Mouse (Mus musculus): ENCODE results near the gene Nkd1. TPM values are rescaled to one million over a fixed set of nuclear protein-coding genes. Genes with fewer than 3 reads are reported as not detected.
A peak's percentile ranks its signal among the peaks of the same experiment; 100 is the strongest.

Gene Nkd1
- polyA plus RNA-seq, 1 experiment = 2.9 TPM

- H3K27ac ChIP-seq (ENCODE audit: control insufficient read depth, insufficient read depth, low read depth, low read length) = no peak overlapping the region
- no peak for TF ChIP-seq CTCF (IDR thresholded peaks at IDR 0.05; ENCODE audit: control insufficient read depth, insufficient read depth, insufficient replicate concordance, low read depth, low read length)
- TF ChIP-seq POLR2A (IDR thresholded peaks at IDR 0.05; ENCODE audit: control insufficient read depth, low read depth, low read length) = no peak
- no peaks in the 10 kb centered on the region for H3K36me3 ChIP-seq (ENCODE audit: control insufficient read depth, insufficient read depth, low read length)
- no peak overlapping the region for H3K4me3 ChIP-seq (ENCODE audit: control insufficient read depth, low read depth, low read length)
- peaks cover 10% of the 10 kb centered on the region for H3K4me1 ChIP-seq (ENCODE audit: control insufficient read depth, insufficient read depth, low read length)
- no peaks in the 10 kb centered on the region; the same call in 1 of the 2 replicates for H3K27me3 ChIP-seq (ENCODE audit: control insufficient read depth, insufficient read depth, low read length)
Observed at GRCm38 (mm10) chr8:88524132-88524531, 3.0 kb downstream of the Nkd1 start.

DNA sequence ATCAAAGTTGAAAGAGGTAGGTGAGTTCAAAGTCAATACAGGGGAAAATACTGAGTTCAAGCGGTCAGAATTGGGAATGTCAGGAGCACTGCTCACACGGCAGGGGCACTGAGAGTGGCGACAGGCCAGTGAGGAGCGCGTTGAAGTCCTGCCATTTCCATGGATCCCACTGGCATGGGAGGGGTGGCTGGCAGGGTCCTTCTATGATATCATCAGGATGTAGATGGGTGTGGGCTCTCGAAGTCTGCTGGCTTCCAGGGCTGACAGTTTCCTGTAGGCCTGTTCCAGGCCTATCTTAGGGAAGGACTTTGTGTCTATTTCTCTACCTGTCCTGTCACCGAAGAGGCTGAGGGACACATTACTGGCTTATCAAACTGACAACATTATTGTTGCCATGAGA lies 3.7 kb downstream of the Nkd1 start:
- Histone ChIP-seq H3K4me1 (ENCODE audit: control insufficient read depth, insufficient read depth, low read length) (peaks cover 10% of the 10 kb centered on the region), H3K36me3 (ENCODE audit: control insufficient read depth, insufficient read depth, low read length) (no peaks in the 10 kb centered on the region), H3K27me3 (ENCODE audit: control insufficient read depth, insufficient read depth, low read length) (no peaks in the 10 kb centered on the region; the same call in 1 of the 2 replicates), H3K4me3 (ENCODE audit: control insufficient read depth, low read depth, low read length) (no peak overlapping the region), H3K27ac (ENCODE audit: control insufficient read depth, insufficient read depth, low read depth, low read length) (no peak overlapping the region)
- TF ChIP-seq CTCF (IDR thresholded peaks at IDR 0.05; ENCODE audit: control insufficient read depth, insufficient read depth, insufficient replicate concordance, low read depth, low read length) = no peak
- no peak for TF ChIP-seq POLR2A (IDR thresholded peaks at IDR 0.05; ENCODE audit: control insufficient read depth, low read depth, low read length)

DNA sequence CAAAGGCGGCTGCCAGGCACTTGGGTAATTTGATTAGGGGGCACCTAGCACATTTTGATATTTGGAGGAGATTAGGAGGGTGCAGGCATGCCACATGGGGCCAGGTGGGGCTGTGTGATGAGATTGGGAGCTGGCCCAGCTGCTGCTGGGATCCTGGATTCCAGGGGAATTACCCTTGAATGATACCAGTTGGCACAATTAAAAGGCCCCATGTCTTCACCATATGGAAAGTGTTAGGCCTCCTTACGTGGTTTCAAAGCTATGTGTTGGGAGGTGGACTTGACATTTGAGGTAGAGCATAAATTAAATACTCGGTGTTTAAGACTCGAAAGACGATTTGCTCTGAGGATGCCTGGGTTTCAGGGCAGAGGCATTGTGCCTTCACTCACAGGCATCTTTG lies 5.1 kb downstream of the Nkd1 start:
- Histone ChIP-seq H3K36me3 (ENCODE audit: control insufficient read depth, insufficient read depth, low read length) (no peaks in the 10 kb centered on the region), H3K4me1 (ENCODE audit: control insufficient read depth, insufficient read depth, low read length) (peaks cover 5% of the 10 kb centered on the region), H3K4me3 (ENCODE audit: control insufficient read depth, low read depth, low read length) (no peak overlapping the region), H3K27ac (ENCODE audit: control insufficient read depth, insufficient read depth, low read depth, low read length) (no peak overlapping the region), H3K27me3 (ENCODE audit: control insufficient read depth, insufficient read depth, low read length) (no peaks in the 10 kb centered on the region)
- TF ChIP-seq POLR2A (IDR thresholded peaks at IDR 0.05; ENCODE audit: control insufficient read depth, low read depth, low read length) (no peak), CTCF (IDR thresholded peaks at IDR 0.05; ENCODE audit: control insufficient read depth, insufficient read depth, insufficient replicate concordance, low read depth, low read length) (no peak)

GRCm38 (mm10) chr8:88528186-88528585 lies 7.0 kb downstream of the Nkd1 start:
- TF ChIP-seq CTCF (IDR thresholded peaks at IDR 0.05; ENCODE audit: control insufficient read depth, insufficient read depth, insufficient replicate concordance, low read depth, low read length) (no peak), POLR2A (IDR thresholded peaks at IDR 0.05; ENCODE audit: control insufficient read depth, low read depth, low read length) (no peak)
- Histone ChIP-seq H3K36me3 (ENCODE audit: control insufficient read depth, insufficient read depth, low read length) (no peaks in the 10 kb centered on the region), H3K4me1 (ENCODE audit: control insufficient read depth, insufficient read depth, low read length) (no peaks in the 10 kb centered on the region)

DNA sequence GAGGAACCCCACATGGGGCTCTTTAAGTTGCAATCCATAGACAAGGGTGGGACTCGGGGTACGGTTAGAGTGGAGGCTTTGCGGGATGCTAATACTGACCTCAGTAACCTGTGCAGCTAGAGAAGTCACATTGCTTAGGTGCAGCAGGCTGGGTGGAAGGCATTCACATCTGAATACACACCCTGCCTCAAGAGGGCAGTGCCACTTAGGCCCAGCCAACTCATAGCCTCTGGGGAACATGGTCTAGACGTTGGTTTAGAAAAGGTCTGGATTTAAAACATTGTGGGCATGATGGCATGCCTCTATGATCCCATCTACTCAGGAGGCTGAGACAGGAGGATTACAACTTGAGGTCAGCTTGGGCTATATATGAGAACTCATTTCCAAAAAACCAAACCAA lies 8.6 kb downstream of the Nkd1 start:
- no peak overlapping the region for H3K27ac ChIP-seq (ENCODE audit: control insufficient read depth, insufficient read depth, low read depth, low read length)

More at GRCm38 (mm10) chr8:88528186-88528585, 7.0 kb downstream of the Nkd1 start:
- Histone ChIP-seq H3K27ac (ENCODE audit: control insufficient read depth, insufficient read depth, low read depth, low read length) (no peak overlapping the region), H3K4me3 (ENCODE audit: control insufficient read depth, low read depth, low read length) (no peak overlapping the region), H3K27me3 (ENCODE audit: control insufficient read depth, insufficient read depth, low read length) (no peaks in the 10 kb centered on the region)

DNA sequence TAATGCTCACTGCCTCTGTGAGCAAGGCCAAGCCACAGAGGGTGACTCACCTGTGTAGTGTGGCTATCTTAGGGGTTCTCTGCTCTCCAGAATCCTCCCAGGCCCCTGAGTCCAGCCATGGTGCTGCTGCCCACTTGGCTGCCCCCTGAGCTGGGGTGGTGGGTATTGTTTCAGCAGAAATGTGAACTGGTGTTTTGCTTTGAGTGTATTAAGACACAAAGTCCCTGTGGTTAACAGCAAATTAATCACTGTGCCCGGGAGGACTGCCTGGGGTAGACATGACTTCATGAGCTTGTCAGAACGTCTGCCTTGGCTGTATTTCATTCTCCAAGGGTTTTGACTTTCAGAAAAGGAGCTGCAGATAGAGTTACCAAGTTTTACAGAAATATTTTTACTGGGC lies 15.9 kb downstream of the Nkd1 start:
- Histone ChIP-seq H3K4me3 (ENCODE audit: control insufficient read depth, low read depth, low read length) (peak overlapping the region; percentile 5), H3K27ac (ENCODE audit: control insufficient read depth, insufficient read depth, low read depth, low read length) (no peak overlapping the region), H3K4me1 (ENCODE audit: control insufficient read depth, insufficient read depth, low read length) (0 out of 2 replicates have a peak, but pooled peaks cover 2% of the 10 kb centered on the region), H3K36me3 (ENCODE audit: control insufficient read depth, insufficient read depth, low read length) (no peaks in the 10 kb centered on the region), H3K27me3 (ENCODE audit: control insufficient read depth, insufficient read depth, low read length) (no peaks in the 10 kb centered on the region)
- TF ChIP-seq CTCF (IDR thresholded peaks at IDR 0.05; ENCODE audit: control insufficient read depth, insufficient read depth, insufficient replicate concordance, low read depth, low read length) = no peak
- TF ChIP-seq POLR2A (IDR thresholded peaks at IDR 0.05; ENCODE audit: control insufficient read depth, low read depth, low read length) = no peak

More for the DNA sequence above, 8.6 kb downstream of the Nkd1 start:
- H3K4me3 ChIP-seq (ENCODE audit: control insufficient read depth, low read depth, low read length) = no peak overlapping the region
- TF ChIP-seq CTCF (IDR thresholded peaks at IDR 0.05; ENCODE audit: control insufficient read depth, insufficient read depth, insufficient replicate concordance, low read depth, low read length) = no peak
- no peak for TF ChIP-seq POLR2A (IDR thresholded peaks at IDR 0.05; ENCODE audit: control insufficient read depth, low read depth, low read length)
- no peaks in the 10 kb centered on the region for H3K4me1 ChIP-seq (ENCODE audit: control insufficient read depth, insufficient read depth, low read length)
- no peaks in the 10 kb centered on the region for H3K27me3 ChIP-seq (ENCODE audit: control insufficient read depth, insufficient read depth, low read length)
- H3K36me3 ChIP-seq (ENCODE audit: control insufficient read depth, insufficient read depth, low read length) = no peaks in the 10 kb centered on the region

DNA sequence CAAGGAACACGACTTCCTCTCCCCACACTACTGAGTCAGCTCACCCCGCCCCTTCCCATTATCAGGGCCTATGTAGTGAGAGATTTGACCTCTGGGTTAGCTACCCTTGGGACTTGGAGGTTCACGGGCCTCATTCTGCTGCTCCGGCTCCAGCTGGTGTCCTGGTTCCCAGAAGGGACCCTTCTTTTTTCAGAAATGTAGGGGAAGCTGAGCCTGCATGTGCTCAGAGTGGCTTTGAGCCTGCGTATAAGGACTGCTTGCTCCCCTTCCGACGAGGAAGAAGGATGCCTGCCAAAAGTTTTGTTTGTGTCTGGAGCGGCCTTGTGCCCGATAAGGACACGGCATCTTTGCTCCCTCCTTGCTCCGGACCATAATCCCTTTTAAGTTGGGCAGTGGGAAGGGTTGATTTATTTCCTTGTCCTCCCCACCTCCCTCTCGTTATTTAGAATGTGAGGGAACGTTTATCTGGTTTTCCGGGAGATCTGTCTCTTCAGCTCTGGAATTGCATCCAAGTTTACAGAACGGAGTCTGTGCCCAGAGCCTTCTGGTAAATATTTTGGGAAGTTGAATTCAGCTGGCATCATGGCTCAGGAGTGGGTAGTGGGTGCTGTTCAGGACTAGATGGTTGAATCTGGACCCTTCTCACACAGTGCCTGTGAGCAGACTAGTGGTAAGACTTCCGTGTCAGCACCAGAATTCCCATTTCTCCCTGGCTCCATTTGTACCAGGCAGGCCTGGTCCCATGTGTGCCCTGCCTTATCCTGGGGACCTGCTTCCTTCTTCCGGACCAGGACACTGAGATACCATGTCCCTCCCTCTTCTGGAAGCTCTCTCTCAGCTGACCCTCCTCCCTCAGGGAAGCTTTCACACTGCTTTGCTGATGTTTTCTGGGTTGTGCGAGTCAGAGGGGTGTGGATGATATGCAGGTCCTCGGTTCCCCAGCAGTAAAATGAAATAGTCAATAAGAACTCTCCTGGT lies 17.1 kb downstream of the Nkd1 start:
- H3K36me3 ChIP-seq (ENCODE audit: control insufficient read depth, insufficient read depth, low read length) = no peaks in the 10 kb centered on the region
- H3K4me1 ChIP-seq (ENCODE audit: control insufficient read depth, insufficient read depth, low read length) = 0 out of 2 replicates have a peak, but pooled peaks cover 2% of the 10 kb centered on the region
- no peak for TF ChIP-seq CTCF (IDR thresholded peaks at IDR 0.05; ENCODE audit: control insufficient read depth, insufficient read depth, insufficient replicate concordance, low read depth, low read length)
- TF ChIP-seq POLR2A (IDR thresholded peaks at IDR 0.05; ENCODE audit: control insufficient read depth, low read depth, low read length) = no peak
- H3K4me3 ChIP-seq (ENCODE audit: control insufficient read depth, low read depth, low read length) = no peak overlapping the region
- H3K27ac ChIP-seq (ENCODE audit: control insufficient read depth, insufficient read depth, low read depth, low read length) = 0 out of 2 replicates have a peak overlapping the region, but pooled peaks have one; percentile 39
- no peaks in the 10 kb centered on the region for H3K27me3 ChIP-seq (ENCODE audit: control insufficient read depth, insufficient read depth, low read length)
